Mouse (Mus musculus) ES-Bruce4 (cell line): ENCODE data around the gene Mgrn1. TPM values are rescaled to one million over a fixed set of nuclear protein-coding genes. Genes with fewer than 3 reads are reported as not detected.
A peak's percentile ranks its signal among the peaks of the same experiment; 100 is the strongest.

Source experiments
- H3K27ac ChIP-seq: 2 replicates; pipeline ENCODE4 v1.5.1; 2012; ENCODE audit warnings: low read length, inconsistent platforms; ENCODE audit not compliant: insufficient read depth
- H3K27me3 ChIP-seq: 2 replicates; pipeline ENCODE4 v1.6.1; 2012; ENCODE audit warnings: mild to moderate bottlenecking, low read length, inconsistent platforms; ENCODE audit not compliant: control insufficient read depth, poor library complexity, insufficient read depth, severe bottlenecking
- H3K36me3 ChIP-seq: 2 replicates; pipeline ENCODE4 v1.6.1; 2012; ENCODE audit warnings: inconsistent platforms, mild to moderate bottlenecking, low read length, moderate library complexity; ENCODE audit not compliant: control insufficient read depth, poor library complexity, insufficient read depth, severe bottlenecking
- H3K4me1 ChIP-seq: one replicate; pipeline ENCODE4 v1.8.1; 2011; ENCODE audit warnings: low read length; ENCODE audit not compliant: control insufficient read depth, insufficient read depth
- H3K4me3 ChIP-seq: 2 replicates; pipeline ENCODE4 v1.5.1; 2011; ENCODE audit warnings: low read depth, mild to moderate bottlenecking, low read length
- H3K9ac ChIP-seq: 2 replicates; pipeline ENCODE4 v1.6.1; 2012; ENCODE audit warnings: low read depth, mild to moderate bottlenecking, inconsistent platforms; ENCODE audit not compliant: poor library complexity, severe bottlenecking
- H3K9me3 ChIP-seq: replicated peaks from 2 replicates; pipeline ENCODE4 v1.6.1; 2012; ENCODE audit warnings: mild to moderate bottlenecking, low read length, inconsistent platforms; ENCODE audit not compliant: control insufficient read depth, poor library complexity, insufficient read depth, severe bottlenecking
- CTCF ChIP-seq: IDR thresholded peaks from one replicate; pipeline ENCODE4 v1.8.1; 2011; ENCODE audit warnings: low read depth, low read length
- EP300 ChIP-seq: IDR thresholded peaks from 2 replicates; pipeline ENCODE4 v1.6.1; 2011; ENCODE audit warnings: low read depth, low read length; ENCODE audit not compliant: insufficient read depth
- POLR2A ChIP-seq: IDR thresholded peaks from one replicate; pipeline ENCODE4 v1.8.1; 2011; ENCODE audit warnings: low read length; ENCODE audit not compliant: insufficient read depth
- polyA plus RNA-seq: library from polyadenylated mRNA; stranded (reverse); fragments of >200 nt; gene quantifications from 2 replicates; pipeline ENCODE4 v1.2.4, GENCODE M21; 2011; ENCODE audit warnings: low read depth; ENCODE audit not compliant: missing spikeins, insufficient read depth, insufficient read length

Mgrn1 gene
- polyA plus RNA-seq, 1 experiment: 46.6 TPM

DNA sequence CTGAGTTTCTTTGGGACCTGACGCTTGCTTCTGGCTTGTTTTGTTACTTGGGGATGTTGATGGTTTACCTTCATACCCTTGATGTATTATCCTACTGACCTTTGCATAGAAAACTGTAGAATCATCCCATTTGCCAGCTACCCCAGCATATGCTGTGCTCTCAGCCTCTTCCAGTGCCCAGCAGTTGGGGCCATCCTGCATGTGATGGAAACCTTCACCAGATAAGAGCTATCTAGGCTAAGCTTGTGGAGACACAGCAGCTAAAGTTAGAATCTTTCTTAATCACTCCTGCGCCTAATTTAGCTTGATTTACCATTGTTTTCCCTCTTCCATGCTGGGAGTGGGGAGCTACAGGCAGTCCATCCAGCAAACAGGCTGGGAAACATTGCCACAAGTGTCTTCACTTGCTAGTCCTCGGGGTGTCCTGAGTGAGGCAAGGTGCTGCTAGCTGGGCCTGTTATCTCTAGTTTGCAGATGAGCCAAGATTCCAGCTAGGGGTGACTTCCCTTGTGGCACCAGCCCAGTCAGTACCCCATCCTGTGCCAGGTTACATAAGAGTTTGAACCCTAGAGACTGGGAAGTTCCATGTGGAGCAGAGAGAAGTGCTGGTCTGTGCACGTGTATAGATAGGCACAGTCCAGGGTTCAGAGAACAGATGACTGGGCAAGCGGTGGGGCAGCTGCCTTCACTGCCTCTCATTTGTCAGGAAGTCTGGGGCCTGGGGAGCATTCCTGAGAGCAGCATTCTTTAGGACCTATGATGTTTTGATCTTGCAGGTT lies 10.4 kb downstream of the Mgrn1 start:
- TF ChIP-seq POLR2A: no peak
- no peak for TF ChIP-seq EP300
- TF ChIP-seq CTCF: no peak
- Histone ChIP-seq H3K27ac (no peak overlapping the region), H3K9ac (no peak overlapping the region), H3K36me3 (no peaks in the 10 kb centered on the region), H3K4me3 (no peak overlapping the region), H3K9me3 (no peaks in the 10 kb centered on the region), H3K4me1 (peaks cover 8% of the 10 kb centered on the region), H3K27me3 (no peaks in the 10 kb centered on the region)

DNA sequence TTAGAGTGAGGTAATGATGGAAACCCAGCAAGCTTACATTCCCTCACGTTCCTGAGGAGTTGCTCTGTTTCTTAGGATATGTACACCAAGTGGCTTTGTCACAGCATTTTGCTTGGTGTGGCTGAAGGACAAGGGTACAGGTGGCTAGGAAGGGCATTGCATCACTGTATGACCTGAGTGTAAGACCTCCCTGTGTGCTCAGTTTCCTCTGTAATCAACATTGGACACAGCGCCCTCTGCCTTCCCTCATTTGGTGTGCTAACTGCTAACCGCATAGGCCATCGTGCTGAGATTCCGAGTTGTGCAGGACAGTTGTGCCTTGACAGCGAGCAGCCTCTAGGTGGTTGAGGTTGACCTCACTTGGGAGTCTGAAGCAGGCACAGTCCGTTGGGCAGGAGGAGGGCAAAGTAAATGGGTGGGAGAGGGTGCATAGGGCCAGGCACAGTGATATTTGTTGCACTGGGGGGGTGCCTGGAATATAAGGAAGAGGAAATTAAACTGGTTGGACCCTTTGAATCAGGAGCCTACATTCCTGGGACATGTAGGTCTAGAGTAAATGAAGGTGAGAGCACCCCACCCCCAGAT lies 11.2 kb downstream of the Mgrn1 start:
- Histone ChIP-seq H3K4me3 (no peak overlapping the region), H3K36me3 (no peaks in the 10 kb centered on the region), H3K9ac (no peak overlapping the region), H3K27me3 (no peaks in the 10 kb centered on the region), H3K9me3 (no peaks in the 10 kb centered on the region), H3K27ac (no peak overlapping the region), H3K4me1 (peaks cover 8% of the 10 kb centered on the region)
- peak; percentile 87 for TF ChIP-seq CTCF
- TF ChIP-seq EP300: no peak

DNA sequence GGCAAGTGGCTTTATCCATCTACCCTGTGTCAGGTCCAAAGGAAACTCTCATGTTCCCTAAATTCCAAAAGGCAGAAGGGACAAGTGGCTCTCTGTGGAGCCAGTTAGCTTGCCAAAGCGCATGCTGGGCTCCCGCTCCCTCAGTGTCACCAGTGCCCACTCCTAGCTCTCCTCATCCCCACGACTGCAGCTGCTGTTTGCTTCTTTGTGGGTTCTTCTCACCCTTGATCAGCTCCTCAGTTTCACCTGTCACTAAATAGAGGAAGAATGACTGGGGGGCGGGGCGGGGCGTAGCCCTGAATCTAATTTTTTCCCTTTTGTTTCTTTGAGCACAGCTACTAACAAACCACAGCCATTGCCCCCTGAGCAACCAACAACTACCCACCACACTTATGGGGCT lies 12.8 kb downstream of the Mgrn1 start:
- Histone ChIP-seq H3K27me3 (no peaks in the 10 kb centered on the region), H3K9me3 (no peaks in the 10 kb centered on the region), H3K27ac (no peak overlapping the region), H3K4me3 (no peak overlapping the region), H3K36me3 (no peaks in the 10 kb centered on the region), H3K4me1 (peaks cover 7% of the 10 kb centered on the region), H3K9ac (no peak overlapping the region)
- no peak for TF ChIP-seq POLR2A
- no peak for TF ChIP-seq CTCF

GRCm38 (mm10) chr16:4899711-4900110 lies 13.7 kb downstream of the Mgrn1 start:
- Histone ChIP-seq H3K9me3 (no peaks in the 10 kb centered on the region), H3K4me1 (peaks cover 5% of the 10 kb centered on the region), H3K9ac (no peak overlapping the region), H3K36me3 (no peaks in the 10 kb centered on the region), H3K27ac (no peak overlapping the region), H3K27me3 (no peaks in the 10 kb centered on the region), H3K4me3 (no peak overlapping the region)
- TF ChIP-seq EP300 (no peak), CTCF (no peak), POLR2A (no peak)

GRCm38 (mm10) chr16:4901167-4901566 lies 15.1 kb downstream of the Mgrn1 start:
- Histone ChIP-seq H3K27ac (no peak overlapping the region), H3K4me3 (no peak overlapping the region), H3K27me3 (no peaks in the 10 kb centered on the region), H3K36me3 (no peaks in the 10 kb centered on the region), H3K4me1 (peaks cover 5% of the 10 kb centered on the region), H3K9ac (no peak overlapping the region), H3K9me3 (no peaks in the 10 kb centered on the region)
- TF ChIP-seq POLR2A: no peak
- TF ChIP-seq EP300: no peak
- no peak for TF ChIP-seq CTCF

- no peaks in the 10 kb centered on the region for H3K9me3 ChIP-seq
- H3K4me3 ChIP-seq: no peak overlapping the region
- H3K4me1 ChIP-seq: peaks cover 2% of the 10 kb centered on the region
- H3K27me3 ChIP-seq: no peaks in the 10 kb centered on the region
- H3K36me3 ChIP-seq: no peaks in the 10 kb centered on the region
- TF ChIP-seq CTCF: no peak
- TF ChIP-seq EP300: no peak
- no peak for TF ChIP-seq POLR2A
- H3K9ac ChIP-seq: no peak overlapping the region
- no peak overlapping the region for H3K27ac ChIP-seq
These were observed 16.3 kb downstream of the Mgrn1 start for GRCm38 (mm10) chr16:4902390-4902789.
